Mouse (Mus musculus): Measurements from ENCODE around the gene Zfp553. TPM values are rescaled to one million over a fixed set of nuclear protein-coding genes. Genes with fewer than 3 reads are reported as not detected.

Gene Zfp553
- polyA plus RNA-seq, 1 experiment from 2014 or later: 5.9 TPM

DNA sequence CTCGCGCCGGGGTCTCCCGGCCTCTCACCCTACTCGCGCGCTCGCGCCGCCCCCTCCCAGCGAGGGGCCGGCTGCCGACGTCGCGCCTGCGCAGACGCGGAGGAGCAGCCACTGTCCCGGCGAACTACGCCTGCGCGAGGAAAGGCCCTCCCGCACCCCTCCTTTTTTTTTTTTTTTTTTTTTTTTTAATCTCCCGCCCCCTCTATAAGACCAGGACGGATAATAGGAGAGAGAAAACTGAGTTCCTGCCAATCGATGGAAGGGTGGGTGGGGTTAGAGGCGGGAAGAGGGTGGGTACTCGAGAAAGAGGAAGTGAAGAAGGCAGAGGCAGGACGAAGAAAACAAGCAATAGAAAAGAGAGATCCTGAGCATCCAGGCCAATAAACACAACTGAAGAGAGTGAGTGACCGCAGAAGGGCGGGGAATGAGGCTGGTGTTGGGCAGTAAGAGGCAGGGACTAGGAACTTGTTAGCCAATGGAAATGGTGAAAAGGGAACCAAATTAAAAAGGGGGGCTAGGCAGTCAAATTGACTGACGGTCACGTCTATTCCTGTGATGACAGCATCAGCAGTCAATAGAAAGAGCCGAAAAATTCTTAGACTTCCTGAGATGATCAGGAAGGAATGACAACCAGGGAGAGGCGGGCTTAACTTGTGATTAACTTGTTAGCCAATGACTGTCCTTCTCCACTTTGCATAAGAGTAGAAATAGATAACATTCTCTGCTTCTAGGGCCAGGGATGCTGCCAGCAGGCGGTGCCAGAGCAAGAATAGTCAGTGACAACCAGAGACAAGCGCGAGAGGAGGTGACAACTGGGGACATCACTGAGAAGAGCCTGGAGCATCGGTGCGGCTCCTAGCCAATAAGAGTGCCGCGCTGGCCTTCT lies 24.1 kb upstream of the Zfp553 start, which contains the start of gene Mylpf:
TSS of gene Mylpf (plus strand) at position 338 of the 886 bp plus-strand sequence.
- Histone ChIP-seq H3K9ac (ENCODE audit: low read depth, low read length) (peak within 1 kb of the TSS; percentile 97), H3K9me3 (replicated peaks; ENCODE audit: control insufficient read depth, low read length) (no peaks in the 10 kb centered on the region), H3K27me3 (ENCODE audit: control insufficient read depth, insufficient read depth, low read depth, low read length) (no peaks in the 10 kb centered on the region), H3K36me3 (ENCODE audit: control insufficient read depth, insufficient read depth) (peaks cover 5% of the 10 kb centered on the region), H3K4me3 (ENCODE audit: low read depth, low read length) (peak within 1 kb of the TSS; percentile 85), H3K4me1 (ENCODE audit: control insufficient read depth, low read depth, low read length) (peaks cover 35% of the 10 kb centered on the region), H3K27ac (ENCODE audit: low read length) (peak within 1 kb of the TSS; percentile 99), H3K4me2 (ENCODE audit: low read depth, low read length) (peak within 1 kb of the TSS; percentile 69)
- peak; percentile 85 for ATAC-seq (ENCODE audit: low read depth)
- WGBS (ENCODE audit: insufficient replicate concordance): under 1% methylated on average over 37 of the region's 44 CpGs

DNA sequence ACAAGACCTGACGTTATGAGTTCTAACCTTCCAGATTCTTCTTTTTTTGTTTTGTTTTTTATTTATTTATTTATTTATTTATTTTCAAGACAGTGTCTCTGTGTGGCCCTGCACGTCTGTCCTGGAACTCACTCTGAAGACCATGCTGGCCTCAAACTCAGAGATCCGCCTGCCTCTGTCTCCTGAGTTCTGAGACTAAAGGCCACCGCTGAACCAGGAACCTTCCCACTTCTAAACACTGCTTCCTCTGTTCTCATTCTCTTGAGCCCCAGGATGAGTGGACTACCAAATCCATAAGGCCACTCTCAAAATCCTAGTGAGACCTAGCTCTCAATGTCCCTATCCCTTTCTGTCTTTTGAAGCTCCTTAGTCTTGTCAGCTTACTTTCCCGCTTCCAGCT lies 23.0 kb upstream of the Zfp553 start:
- H3K9me3 ChIP-seq (replicated peaks; ENCODE audit: control insufficient read depth, low read length): no peaks in the 10 kb centered on the region
- H3K4me1 ChIP-seq (ENCODE audit: control insufficient read depth, low read depth, low read length): peaks cover 33% of the 10 kb centered on the region
- peaks cover 3% of the 10 kb centered on the region; the same call in 1 of the 2 replicates for H3K36me3 ChIP-seq (ENCODE audit: control insufficient read depth, insufficient read depth)
- H3K9ac ChIP-seq (ENCODE audit: low read depth, low read length): peak overlapping the region; percentile 97
- peak overlapping the region; percentile 69 for H3K4me2 ChIP-seq (ENCODE audit: low read depth, low read length)
- no peak for ATAC-seq (ENCODE audit: low read depth)
- 65% methylated on average over 5 of the region's 5 CpGs for WGBS (ENCODE audit: insufficient replicate concordance)
- peak overlapping the region; percentile 85 for H3K4me3 ChIP-seq (ENCODE audit: low read depth, low read length)
- H3K27ac ChIP-seq (ENCODE audit: low read length): peak overlapping the region; percentile 99
- no peaks in the 10 kb centered on the region for H3K27me3 ChIP-seq (ENCODE audit: control insufficient read depth, insufficient read depth, low read depth, low read length)

DNA sequence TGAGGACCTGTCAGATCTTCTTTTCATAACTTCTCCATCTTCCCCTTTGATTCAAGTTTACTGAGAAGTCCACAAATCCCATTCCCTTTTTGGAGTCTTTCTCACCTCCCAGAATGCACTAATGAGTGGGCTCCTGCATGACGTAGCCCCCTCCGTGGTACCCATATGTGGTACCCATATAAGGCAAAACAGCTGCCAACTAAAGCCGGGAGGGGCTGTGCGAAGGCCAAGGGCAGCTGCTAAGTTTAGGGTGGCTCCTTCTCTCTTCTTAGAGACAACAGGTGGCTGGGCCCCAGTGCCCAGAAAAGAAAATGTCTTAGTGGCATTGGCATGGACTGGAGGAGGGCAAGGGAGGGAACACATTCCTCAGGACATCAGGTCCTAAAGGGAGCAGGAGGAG lies 22.6 kb upstream of the Zfp553 start:
- Histone ChIP-seq H3K9me3 (replicated peaks; ENCODE audit: control insufficient read depth, low read length) (no peaks in the 10 kb centered on the region), H3K4me3 (ENCODE audit: low read depth, low read length) (no peak overlapping the region), H3K27me3 (ENCODE audit: control insufficient read depth, insufficient read depth, low read depth, low read length) (no peaks in the 10 kb centered on the region), H3K9ac (ENCODE audit: low read depth, low read length) (peak overlapping the region; percentile 22; the same call in 1 of the 2 replicates), H3K36me3 (ENCODE audit: control insufficient read depth, insufficient read depth) (no peaks in the 10 kb centered on the region), H3K4me1 (ENCODE audit: control insufficient read depth, low read depth, low read length) (peaks cover 33% of the 10 kb centered on the region), H3K27ac (ENCODE audit: low read length) (peak overlapping the region; percentile 99), H3K4me2 (ENCODE audit: low read depth, low read length) (peak overlapping the region; percentile 69; the same call in 1 of the 2 replicates)
- 80% methylated on average over 4 of the region's 4 CpGs for WGBS (ENCODE audit: insufficient replicate concordance)
- ATAC-seq (ENCODE audit: low read depth): no peak

DNA sequence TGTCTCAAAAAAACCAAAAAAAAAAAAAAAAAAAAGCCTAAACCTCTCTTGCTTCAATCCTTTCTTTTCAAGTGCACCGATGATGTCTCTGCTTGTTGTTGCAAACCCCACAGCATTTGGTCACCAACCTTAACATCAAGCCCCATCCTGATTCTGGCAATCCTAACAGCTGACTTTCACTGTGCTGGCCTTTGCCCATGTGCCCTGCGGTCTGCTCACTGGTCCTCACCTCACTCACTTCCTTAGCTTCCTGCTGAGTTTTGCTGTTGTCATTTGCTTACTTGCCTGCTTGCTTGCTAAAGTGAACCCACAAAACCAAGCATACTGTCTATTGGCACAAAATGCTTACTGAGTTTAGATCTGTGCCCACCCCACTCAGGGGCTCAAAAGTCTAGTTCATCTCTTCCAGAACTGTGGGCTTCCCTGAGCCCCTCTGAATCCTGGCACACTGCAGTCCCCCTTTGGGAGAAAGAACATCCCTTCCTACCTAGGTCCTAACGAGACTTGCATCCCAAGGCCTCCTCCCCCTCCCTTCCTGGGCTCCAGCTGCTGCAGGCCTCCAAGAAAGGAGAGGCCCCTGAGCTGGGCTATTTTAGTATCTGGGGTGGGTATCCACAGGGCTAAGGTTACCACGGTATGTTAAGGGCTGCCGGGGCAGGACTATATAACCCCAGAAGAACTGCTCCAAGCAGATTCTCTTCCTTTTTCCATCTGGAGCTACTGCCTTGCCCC lies 21.7 kb upstream of the Zfp553 start:
- 0 out of 2 replicates have a peak overlapping the region, but pooled peaks have one; percentile 13 for H3K27ac ChIP-seq (ENCODE audit: low read length)
- no peak for ATAC-seq (ENCODE audit: low read depth)
- H3K4me3 ChIP-seq (ENCODE audit: low read depth, low read length): no peak overlapping the region
- H3K4me2 ChIP-seq (ENCODE audit: low read depth, low read length): no peak overlapping the region
- H3K9me3 ChIP-seq (replicated peaks; ENCODE audit: control insufficient read depth, low read length): no peaks in the 10 kb centered on the region
- no peaks in the 10 kb centered on the region for H3K27me3 ChIP-seq (ENCODE audit: control insufficient read depth, insufficient read depth, low read depth, low read length)
- H3K4me1 ChIP-seq (ENCODE audit: control insufficient read depth, low read depth, low read length): peaks cover 29% of the 10 kb centered on the region
- 68% methylated on average over 5 of the region's 5 CpGs for WGBS (ENCODE audit: insufficient replicate concordance)
- H3K9ac ChIP-seq (ENCODE audit: low read depth, low read length): no peak overlapping the region
- no peaks in the 10 kb centered on the region for H3K36me3 ChIP-seq (ENCODE audit: control insufficient read depth, insufficient read depth)

DNA sequence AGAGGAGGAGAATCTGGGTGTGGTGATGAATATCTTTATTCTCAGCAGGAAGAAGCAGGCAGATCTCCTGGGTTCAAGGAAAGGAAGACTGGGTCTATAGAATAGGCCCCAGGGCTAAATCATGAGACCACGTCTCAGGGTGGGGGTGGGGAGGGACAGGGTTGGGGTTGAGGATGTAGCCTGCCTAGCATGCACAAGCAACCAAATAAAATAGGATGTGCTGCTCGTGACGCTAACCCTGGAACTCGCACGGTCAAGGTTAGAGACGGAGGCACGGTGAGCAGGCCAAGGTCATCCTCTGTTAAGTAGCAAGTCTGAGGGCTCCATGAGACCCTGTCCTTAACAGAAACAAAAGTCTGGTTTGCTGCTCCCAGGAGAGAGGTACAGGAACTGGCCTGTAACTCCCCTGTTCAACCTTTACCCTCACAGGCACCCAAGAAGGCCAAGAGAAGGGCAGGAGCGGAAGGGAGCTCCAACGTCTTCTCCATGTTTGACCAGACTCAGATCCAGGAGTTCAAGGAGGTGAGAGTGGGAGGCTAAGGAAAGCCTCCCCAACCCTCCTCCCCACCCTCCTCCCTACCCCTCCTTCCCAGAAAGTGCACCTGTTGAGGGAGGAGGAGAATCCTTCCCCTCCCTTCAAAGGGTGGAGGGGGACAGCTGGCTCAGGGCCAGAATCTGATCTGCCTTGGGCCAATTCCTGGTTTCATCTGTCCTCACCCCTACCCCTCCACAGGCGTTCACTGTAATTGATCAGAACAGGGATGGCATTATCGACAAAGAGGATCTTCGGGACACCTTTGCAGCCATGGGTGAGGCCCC lies 20.2 kb upstream of the Zfp553 start:
- Histone ChIP-seq H3K4me3 (ENCODE audit: low read depth, low read length) (no peak overlapping the region), H3K9ac (ENCODE audit: low read depth, low read length) (no peak overlapping the region), H3K4me2 (ENCODE audit: low read depth, low read length) (no peak overlapping the region), H3K27ac (ENCODE audit: low read length) (no peak overlapping the region), H3K27me3 (ENCODE audit: control insufficient read depth, insufficient read depth, low read depth, low read length) (no peaks in the 10 kb centered on the region), H3K36me3 (ENCODE audit: control insufficient read depth, insufficient read depth) (no peaks in the 10 kb centered on the region), H3K4me1 (ENCODE audit: control insufficient read depth, low read depth, low read length) (peaks cover 33% of the 10 kb centered on the region), H3K9me3 (replicated peaks; ENCODE audit: control insufficient read depth, low read length) (no peaks in the 10 kb centered on the region)
- 78% methylated on average over 12 of the region's 12 CpGs for WGBS (ENCODE audit: insufficient replicate concordance)
- no peak for ATAC-seq (ENCODE audit: low read depth)

DNA sequence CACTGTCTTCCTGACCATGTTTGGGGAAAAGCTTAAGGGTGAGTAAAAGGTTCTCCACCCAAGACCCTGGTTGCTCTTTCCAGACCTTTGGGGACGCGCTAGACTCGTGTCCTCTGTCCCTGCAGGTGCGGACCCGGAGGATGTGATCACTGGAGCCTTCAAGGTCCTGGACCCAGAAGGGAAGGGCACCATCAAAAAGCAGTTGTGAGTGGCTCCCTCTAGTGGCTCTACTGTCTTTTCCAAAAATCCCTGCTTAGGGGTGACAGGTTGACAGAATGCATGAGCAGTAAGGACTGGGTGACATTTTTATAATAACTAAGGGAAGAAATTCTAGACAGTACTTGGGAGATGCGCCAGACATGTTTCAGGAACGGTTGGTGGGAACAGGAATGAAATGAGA lies 19.4 kb upstream of the Zfp553 start:
- WGBS (ENCODE audit: insufficient replicate concordance): 30% methylated on average over 7 of the region's 7 CpGs
- Histone ChIP-seq H3K27ac (ENCODE audit: low read length) (no peak overlapping the region), H3K4me1 (ENCODE audit: control insufficient read depth, low read depth, low read length) (peaks cover 41% of the 10 kb centered on the region), H3K4me2 (ENCODE audit: low read depth, low read length) (no peak overlapping the region), H3K27me3 (ENCODE audit: control insufficient read depth, insufficient read depth, low read depth, low read length) (no peaks in the 10 kb centered on the region), H3K4me3 (ENCODE audit: low read depth, low read length) (no peak overlapping the region), H3K36me3 (ENCODE audit: control insufficient read depth, insufficient read depth) (no peaks in the 10 kb centered on the region), H3K9ac (ENCODE audit: low read depth, low read length) (no peak overlapping the region), H3K9me3 (replicated peaks; ENCODE audit: control insufficient read depth, low read length) (no peaks in the 10 kb centered on the region)
- no peak for ATAC-seq (ENCODE audit: low read depth)

DNA sequence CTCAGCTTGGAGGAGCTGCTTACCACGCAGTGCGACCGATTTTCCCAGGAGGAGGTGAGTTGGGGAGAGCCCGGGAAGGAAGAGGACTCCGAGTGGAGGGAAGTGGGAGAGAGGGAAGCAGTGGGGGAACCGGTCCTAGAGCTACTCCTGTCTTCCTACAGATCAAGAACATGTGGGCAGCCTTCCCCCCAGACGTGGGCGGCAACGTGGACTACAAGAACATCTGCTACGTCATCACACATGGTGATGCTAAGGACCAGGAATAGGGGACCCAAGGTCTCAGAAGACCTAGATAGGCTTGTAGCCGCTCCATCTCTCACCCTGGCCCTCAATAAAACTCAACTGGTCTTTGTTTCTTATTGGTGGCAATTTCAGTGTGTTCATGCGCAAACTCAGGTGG lies 18.9 kb upstream of the Zfp553 start:
- no peak overlapping the region for H3K9ac ChIP-seq (ENCODE audit: low read depth, low read length)
- WGBS (ENCODE audit: insufficient replicate concordance): 64% methylated on average over 12 of the region's 12 CpGs
- H3K9me3 ChIP-seq (replicated peaks; ENCODE audit: control insufficient read depth, low read length): no peaks in the 10 kb centered on the region
- H3K4me3 ChIP-seq (ENCODE audit: low read depth, low read length): no peak overlapping the region
- H3K27me3 ChIP-seq (ENCODE audit: control insufficient read depth, insufficient read depth, low read depth, low read length): no peaks in the 10 kb centered on the region
- H3K4me1 ChIP-seq (ENCODE audit: control insufficient read depth, low read depth, low read length): peaks cover 46% of the 10 kb centered on the region
- no peak overlapping the region for H3K4me2 ChIP-seq (ENCODE audit: low read depth, low read length)
- H3K27ac ChIP-seq (ENCODE audit: low read length): no peak overlapping the region
- no peaks in the 10 kb centered on the region for H3K36me3 ChIP-seq (ENCODE audit: control insufficient read depth, insufficient read depth)
- ATAC-seq (ENCODE audit: low read depth): no peak

DNA sequence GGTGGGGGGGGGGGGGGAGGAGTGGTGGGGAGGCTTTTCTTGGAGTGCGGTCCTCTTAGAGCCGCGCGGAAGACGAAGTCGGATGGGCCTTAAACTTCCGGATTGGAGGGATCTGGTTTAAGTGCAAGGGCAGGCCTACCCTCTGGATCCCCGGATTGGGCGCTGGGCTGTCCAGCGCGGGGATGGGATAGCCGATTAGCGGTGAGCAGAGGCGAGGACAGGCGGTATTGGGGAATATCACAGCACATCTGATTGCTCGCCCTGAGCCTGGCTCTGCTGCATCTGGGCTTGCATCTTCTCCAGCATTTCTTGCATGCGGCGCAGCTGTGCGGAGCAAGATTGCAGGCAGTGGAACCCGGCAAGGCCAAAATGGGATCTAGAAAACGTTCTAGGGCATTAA lies 18.3 kb upstream of the Zfp553 start:
- H3K4me3 ChIP-seq (ENCODE audit: low read depth, low read length): no peak overlapping the region
- ATAC-seq (ENCODE audit: low read depth): no peak
- H3K4me1 ChIP-seq (ENCODE audit: control insufficient read depth, low read depth, low read length): peaks cover 49% of the 10 kb centered on the region

More for the DNA sequence above, 18.3 kb upstream of the Zfp553 start:
- no peak overlapping the region for H3K9ac ChIP-seq (ENCODE audit: low read depth, low read length)
- no peak overlapping the region for H3K27ac ChIP-seq (ENCODE audit: low read length)
- no peaks in the 10 kb centered on the region for H3K36me3 ChIP-seq (ENCODE audit: control insufficient read depth, insufficient read depth)
- H3K4me2 ChIP-seq (ENCODE audit: low read depth, low read length): no peak overlapping the region
- no peaks in the 10 kb centered on the region for H3K9me3 ChIP-seq (replicated peaks; ENCODE audit: control insufficient read depth, low read length)
- no peaks in the 10 kb centered on the region for H3K27me3 ChIP-seq (ENCODE audit: control insufficient read depth, insufficient read depth, low read depth, low read length)
- WGBS (ENCODE audit: insufficient replicate concordance): 74% methylated on average over 21 of the region's 21 CpGs
